Mouse (Mus musculus) kidney, embryonic 15.5 days (tissue): ENCODE data around the gene Ece2. TPM values are rescaled to one million over a fixed set of nuclear protein-coding genes. Genes with fewer than 3 reads are reported as not detected.

Experiments
- ATAC-seq: fragments of 200-750 bp; cut with Nextera tagmentation; replicated peaks from 2 replicates; pipeline ENCODE4 v1.8.0; 2017; ENCODE audit warnings: moderate TSS enrichment; ENCODE audit not compliant: low FRiP score
- H3K27ac ChIP-seq: fragments of 300-500 bp; sonication (generic); 2 replicates; pipeline ENCODE4 v1.5.1; 2015; ENCODE audit warnings: mild to moderate bottlenecking, inconsistent platforms
- H3K27me3 ChIP-seq: fragments of 300-500 bp; sonication (generic); 2 replicates; pipeline ENCODE4 v1.6.1; 2015; ENCODE audit warnings: inconsistent platforms
- H3K36me3 ChIP-seq: fragments of 300-500 bp; sonication (generic); 2 replicates; pipeline ENCODE4 v1.6.1; 2015; ENCODE audit warnings: inconsistent platforms
- H3K4me1 ChIP-seq: fragments of 300-500 bp; sonication (generic); 2 replicates; pipeline ENCODE4 v1.6.1; 2015; ENCODE audit warnings: inconsistent platforms
- H3K4me2 ChIP-seq: fragments of 300-500 bp; sonication (generic); 2 replicates; pipeline ENCODE4 v1.6.1; 2015; ENCODE audit warnings: moderate library complexity, mild to moderate bottlenecking, inconsistent platforms
- H3K4me3 ChIP-seq: fragments of 300-500 bp; sonication (generic); replicated peaks from 2 replicates; pipeline ENCODE4 v1.5.1; 2015; ENCODE audit warnings: mild to moderate bottlenecking, inconsistent platforms
- H3K9ac ChIP-seq: fragments of 300-500 bp; sonication (generic); 2 replicates; pipeline ENCODE4 v1.6.1; 2015; ENCODE audit warnings: mild to moderate bottlenecking, inconsistent platforms
- H3K9me3 ChIP-seq: fragments of 300-500 bp; sonication (generic); replicated peaks from 2 replicates; pipeline ENCODE4 v1.6.1; 2016; ENCODE audit warnings: inconsistent platforms
- WGBS: fragments of 180-500 bp; shearing (Covaris S2); methylation state at CpG from one replicate; pipeline ENCODE4 v1.1.7; 2015; ENCODE audit warnings: mixed read lengths; 5-methylcytosine and 5-hydroxymethylcytosine counted together
- polyA plus RNA-seq: library from polyadenylated mRNA; unstranded; fragments of >200 nt; fragmentation: Nextera tagmentation; extraction: Ambion mirVana; gene quantifications from 2 replicates; pipeline ENCODE4 v1.2.1, GENCODE M21; 2015

Ece2 gene
- polyA plus RNA-seq, 1 experiment from 2014 or later, result 4.0 TPM

- H3K27me3 ChIP-seq, result no peaks in the 10 kb centered on the region
- peak overlapping the region; percentile 76 for H3K9ac ChIP-seq
- WGBS, result under 1% methylated on average over 28 of the region's 28 CpGs
- peaks cover 28% of the 10 kb centered on the region for H3K4me1 ChIP-seq
- H3K4me2 ChIP-seq, result peak overlapping the region; percentile 89
- peak overlapping the region; percentile 90 for H3K27ac ChIP-seq
- no peaks in the 10 kb centered on the region for H3K9me3 ChIP-seq
- peaks cover 22% of the 10 kb centered on the region for H3K36me3 ChIP-seq
- peak; percentile 77 for ATAC-seq
- peak overlapping the region; percentile 76 for H3K4me3 ChIP-seq
Observed at GRCm38 (mm10) chr16:20610501-20611356, 18.9 kb upstream of the Ece2 start.

DNA sequence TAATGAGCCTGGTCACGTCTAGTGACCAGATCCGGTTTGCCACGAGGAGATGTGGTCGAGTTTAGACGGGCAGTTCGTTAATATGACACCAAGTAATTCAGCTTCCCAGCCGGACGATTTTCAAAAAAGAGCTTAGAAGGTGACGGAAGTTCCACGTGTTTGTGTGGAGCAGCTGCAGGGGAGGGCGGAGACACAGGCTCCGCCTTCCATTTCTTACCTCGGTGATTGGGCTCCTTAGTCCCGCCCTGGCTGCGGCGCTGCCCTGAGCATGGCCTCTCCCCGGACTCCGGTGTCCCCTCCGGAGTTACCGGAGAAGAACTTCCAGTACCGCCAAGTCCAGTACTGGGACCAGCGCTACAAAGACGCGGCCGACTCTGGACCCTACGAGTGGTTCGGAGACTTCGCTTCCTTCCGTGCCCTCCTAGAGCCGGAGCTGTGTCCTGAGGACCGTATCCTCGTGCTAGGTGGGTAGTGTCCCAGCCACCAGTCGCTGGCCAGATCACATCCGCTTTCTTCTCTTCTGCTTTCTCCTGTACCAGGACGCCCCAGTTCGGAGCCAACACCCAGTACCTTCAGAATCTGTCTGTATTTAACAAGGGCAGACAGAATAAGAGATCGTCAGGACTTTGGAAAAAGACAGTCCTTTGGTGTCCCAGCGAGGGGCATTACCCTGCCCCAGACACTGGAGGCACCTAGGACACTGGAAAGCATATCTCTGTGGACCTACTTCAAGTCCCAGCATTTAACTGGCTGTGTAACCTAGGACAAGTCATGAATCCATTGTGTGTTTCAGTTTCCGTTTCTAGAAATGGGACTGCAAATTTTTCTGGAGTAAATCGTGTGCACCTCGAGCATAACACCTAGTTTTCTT lies 18.0 kb upstream of the Ece2 start, which contains the start of the genes Eef1akmt4, Gm49333 and Alg3:
Gene Eef1akmt4, plus strand, starts transcription at position 237 of the 871 bp plus-strand sequence.
Gene Gm49333, plus strand, starts transcription at position 254 of the 871 bp plus-strand sequence.
Gene Alg3, minus strand, starts transcription at position 379 of the 871 bp plus-strand sequence.
- Histone ChIP-seq H3K27me3 (no peaks in the 10 kb centered on the region), H3K4me2 (peak within 1 kb of the TSS; percentile 89), H3K27ac (peak within 1 kb of the TSS; percentile 90), H3K4me3 (peak within 1 kb of the TSS; percentile 76), H3K9ac (peak within 1 kb of the TSS; percentile 76), H3K36me3 (peaks cover 14% of the 10 kb centered on the region), H3K4me1 (peaks cover 28% of the 10 kb centered on the region), H3K9me3 (no peaks in the 10 kb centered on the region)
- peak; percentile 98 for ATAC-seq
- 1% methylated on average over 41 of the region's 41 CpGs for WGBS

DNA sequence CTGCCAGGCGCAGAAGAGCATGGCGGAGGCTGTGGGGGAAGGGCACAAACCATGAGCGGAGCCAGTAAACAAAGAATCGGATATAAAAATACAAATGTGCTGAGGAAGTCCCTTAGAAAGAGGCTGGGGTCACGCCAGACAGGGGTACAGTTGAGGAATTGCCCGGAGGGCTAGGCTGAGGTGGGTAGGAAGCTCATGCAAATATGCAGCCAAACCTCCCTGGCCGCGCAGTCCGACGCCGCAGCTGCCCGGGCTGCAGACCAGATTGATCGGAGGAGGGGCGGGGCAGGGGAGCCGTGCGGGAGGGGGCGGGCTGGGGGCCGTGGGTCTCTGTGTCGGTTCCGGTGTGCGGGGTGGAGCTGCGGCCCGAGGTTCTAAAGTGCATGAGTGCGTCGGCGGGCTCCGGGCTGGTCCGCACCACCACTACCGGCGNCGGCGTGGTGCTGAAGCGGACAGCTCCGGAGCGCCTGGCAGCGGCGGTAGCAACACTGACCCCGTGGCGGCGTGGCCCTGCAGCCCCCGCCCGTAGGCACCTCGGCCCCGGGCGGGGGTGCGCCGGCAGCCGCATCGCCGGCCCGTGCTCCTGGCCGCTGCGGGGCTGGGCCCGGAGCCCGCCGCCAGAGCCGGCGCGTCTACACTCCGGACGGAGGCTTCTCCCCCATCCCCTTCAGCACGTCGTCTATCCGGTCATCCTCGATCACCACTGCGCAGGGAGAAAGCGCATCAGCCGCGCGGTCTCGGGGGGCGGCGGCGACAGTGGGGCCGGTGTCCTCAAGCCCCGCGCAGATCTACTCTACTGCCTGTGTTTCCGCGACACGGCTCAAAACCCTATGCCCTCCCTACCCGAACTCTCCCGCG lies 9.9 kb upstream of the Ece2 start:
- Histone ChIP-seq H3K4me2 (peak overlapping the region; percentile 98), H3K9ac (no peak overlapping the region), H3K4me1 (peaks cover 32% of the 10 kb centered on the region), H3K27ac (no peak overlapping the region), H3K4me3 (peak overlapping the region; percentile 71), H3K27me3 (peaks cover 39% of the 10 kb centered on the region), H3K36me3 (peaks cover 8% of the 10 kb centered on the region; the same call in 1 of the 2 replicates), H3K9me3 (no peaks in the 10 kb centered on the region)
- 2% methylated on average over 80 of the region's 83 CpGs for WGBS
- peak; percentile 52 for ATAC-seq

DNA sequence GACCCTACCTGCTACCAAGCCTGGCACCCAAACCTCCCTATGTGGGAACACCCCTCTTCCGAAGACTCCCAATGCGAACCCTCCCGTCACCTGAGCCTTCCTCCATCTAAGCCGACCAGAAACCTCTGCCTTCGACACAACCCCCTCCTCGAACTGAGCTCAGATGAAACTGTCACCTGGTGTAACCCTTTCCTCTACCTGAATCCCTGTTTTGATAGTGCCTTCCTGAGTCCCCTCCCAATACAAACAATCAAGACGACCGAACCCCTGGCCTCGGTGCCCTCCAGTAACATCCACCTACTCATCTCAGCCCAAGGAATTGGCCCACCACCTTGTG lies 9.3 kb upstream of the Ece2 start:
- Histone ChIP-seq H3K27ac (no peak overlapping the region), H3K9me3 (no peaks in the 10 kb centered on the region), H3K4me3 (peak overlapping the region; percentile 71), H3K27me3 (peaks cover 39% of the 10 kb centered on the region), H3K36me3 (peaks cover 8% of the 10 kb centered on the region; the same call in 1 of the 2 replicates), H3K9ac (no peak overlapping the region), H3K4me2 (peak overlapping the region; percentile 98), H3K4me1 (peaks cover 32% of the 10 kb centered on the region)
- WGBS, result 0% methylated on average over 9 of the region's 9 CpGs
- ATAC-seq, result no peak; the same call in 1 of the 2 replicates

DNA sequence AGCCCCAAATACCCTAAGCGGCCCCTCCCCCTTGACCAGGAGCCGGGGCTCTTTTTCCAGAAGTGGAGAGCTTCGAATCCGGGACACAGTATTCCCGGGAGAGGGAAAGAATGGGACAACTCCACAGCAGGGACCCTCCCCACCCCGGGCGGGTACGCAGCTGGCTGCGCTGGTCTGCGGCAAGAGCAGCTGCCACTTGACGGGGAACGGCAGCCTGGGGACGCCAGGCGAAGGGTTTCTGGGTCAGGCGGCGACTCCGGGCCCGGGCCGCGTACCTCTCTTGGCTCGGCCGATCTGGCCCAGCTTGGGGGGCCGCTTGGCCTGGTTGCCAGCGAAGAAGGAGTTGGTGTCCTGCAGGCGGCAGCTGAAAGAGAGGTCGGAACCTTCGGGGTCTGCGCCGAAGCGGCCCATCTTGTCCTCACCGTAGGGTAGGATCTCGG lies 8.9 kb upstream of the Ece2 start:
- no peaks in the 10 kb centered on the region for H3K9me3 ChIP-seq

DNA sequence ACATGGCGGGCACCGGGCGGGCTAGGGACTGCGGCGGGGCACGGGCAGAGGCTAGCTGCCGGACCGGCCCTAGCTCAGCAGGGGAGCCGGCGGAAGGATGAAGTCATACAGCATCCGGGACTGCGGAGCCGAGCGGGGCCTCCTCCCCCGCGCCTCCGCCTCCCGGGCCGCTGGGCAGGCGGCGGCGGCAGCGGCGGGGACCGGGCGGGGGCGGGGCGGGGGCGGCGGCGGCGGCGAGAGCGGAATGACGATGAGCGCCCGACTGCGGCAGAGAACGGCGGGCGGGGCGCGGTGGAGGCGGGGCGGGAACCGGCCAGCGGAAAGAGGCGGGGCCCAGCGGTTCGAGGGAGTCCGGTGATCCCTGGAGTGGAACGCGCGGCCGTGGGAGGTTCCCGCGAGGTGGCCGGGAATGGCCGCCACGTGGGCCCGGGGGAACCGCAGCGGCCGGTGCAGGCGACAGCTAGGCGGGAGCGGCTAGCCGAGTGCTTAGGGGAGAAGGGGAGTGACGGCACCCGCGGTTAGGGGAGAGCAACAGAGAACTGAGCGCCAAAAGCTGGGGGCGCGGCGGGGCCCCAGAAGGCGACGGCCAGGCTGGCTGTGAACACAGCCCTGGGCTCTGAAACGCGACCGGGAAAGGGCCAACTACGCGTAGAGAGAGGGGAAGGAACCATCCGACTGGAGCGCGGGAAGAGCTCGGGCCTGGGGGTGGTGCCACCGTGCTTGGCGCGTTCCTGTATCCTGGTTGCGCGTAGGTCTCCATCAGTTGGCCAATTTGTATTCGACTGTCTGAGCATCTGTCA lies 8.2 kb upstream of the Ece2 start, which contains the start of gene Camk2n2:
Gene Camk2n2, minus strand, starts transcription at position 97 of the 800 bp plus-strand sequence.
- H3K9me3 ChIP-seq, result no peaks in the 10 kb centered on the region

More for the DNA sequence above, 8.9 kb upstream of the Ece2 start:
- peak overlapping the region; percentile 63 for H3K9ac ChIP-seq
- H3K4me2 ChIP-seq, result peak overlapping the region; percentile 98
- peak overlapping the region; percentile 71 for H3K4me3 ChIP-seq
- H3K4me1 ChIP-seq, result peaks cover 32% of the 10 kb centered on the region
- H3K36me3 ChIP-seq, result peaks cover 8% of the 10 kb centered on the region; the same call in 1 of the 2 replicates
- peaks cover 39% of the 10 kb centered on the region for H3K27me3 ChIP-seq
- WGBS, result under 1% methylated on average over 32 of the region's 32 CpGs
- H3K27ac ChIP-seq, result no peak overlapping the region
- peak; percentile 26 for ATAC-seq

GRCm38 (mm10) chr16:20621991-20622685 lies 7.5 kb upstream of the Ece2 start:
- Histone ChIP-seq H3K36me3 (peaks cover 8% of the 10 kb centered on the region; the same call in 1 of the 2 replicates), H3K9ac (peak overlapping the region; percentile 63), H3K27me3 (peaks cover 44% of the 10 kb centered on the region), H3K4me2 (peak overlapping the region; percentile 98), H3K27ac (peak overlapping the region; percentile 56), H3K4me1 (peaks cover 32% of the 10 kb centered on the region), H3K9me3 (no peaks in the 10 kb centered on the region), H3K4me3 (peak overlapping the region; percentile 71)
- peak; percentile 20 for ATAC-seq
- under 1% methylated on average over 34 of the region's 37 CpGs for WGBS

More for the DNA sequence above, 8.2 kb upstream of the Ece2 start, which contains the start of gene Camk2n2:
- Histone ChIP-seq H3K36me3 (peaks cover 8% of the 10 kb centered on the region; the same call in 1 of the 2 replicates), H3K27ac (peak within 1 kb of the TSS; percentile 56), H3K4me3 (peak within 1 kb of the TSS; percentile 71), H3K27me3 (peaks cover 39% of the 10 kb centered on the region), H3K4me1 (peaks cover 32% of the 10 kb centered on the region), H3K4me2 (peak within 1 kb of the TSS; percentile 98), H3K9ac (peak within 1 kb of the TSS; percentile 63)
- WGBS, result under 1% methylated on average over 85 of the region's 92 CpGs
- peak; percentile 74 for ATAC-seq

GRCm38 (mm10) chr16:20623211-20623610 lies 6.4 kb upstream of the Ece2 start:
- peaks cover 8% of the 10 kb centered on the region; the same call in 1 of the 2 replicates for H3K36me3 ChIP-seq
- H3K9me3 ChIP-seq, result no peaks in the 10 kb centered on the region
- H3K4me1 ChIP-seq, result peaks cover 32% of the 10 kb centered on the region
- ATAC-seq, result no peak
- H3K27ac ChIP-seq, result no peak overlapping the region
- H3K9ac ChIP-seq, result no peak overlapping the region
- no peak overlapping the region for H3K4me3 ChIP-seq
- 66% methylated on average over 2 of the region's 2 CpGs for WGBS
- H3K4me2 ChIP-seq, result no peak overlapping the region
- H3K27me3 ChIP-seq, result peaks cover 47% of the 10 kb centered on the region

GRCm38 (mm10) chr16:20628871-20629391 lies 697 bp upstream of the Ece2 start:
- Histone ChIP-seq H3K4me1 (peaks cover 13% of the 10 kb centered on the region), H3K27ac (no peak overlapping the region), H3K9me3 (no peaks in the 10 kb centered on the region), H3K27me3 (peaks cover 31% of the 10 kb centered on the region), H3K9ac (no peak overlapping the region), H3K36me3 (no peaks in the 10 kb centered on the region), H3K4me3 (no peak overlapping the region), H3K4me2 (peak overlapping the region; percentile 89)
- 54% methylated on average over 11 of the region's 11 CpGs for WGBS
- ATAC-seq, result no peak

GRCm38 (mm10) chr16:20637410-20637809 lies 7.8 kb downstream of the Ece2 start:
- 82% methylated on average over 8 of the region's 8 CpGs for WGBS
- H3K27ac ChIP-seq, result no peak overlapping the region

More at GRCm38 (mm10) chr16:20637410-20637809, 7.8 kb downstream of the Ece2 start:
- Histone ChIP-seq H3K36me3 (no peaks in the 10 kb centered on the region), H3K9ac (no peak overlapping the region), H3K9me3 (no peaks in the 10 kb centered on the region), H3K4me3 (no peak overlapping the region), H3K4me2 (no peak overlapping the region), H3K4me1 (no peaks in the 10 kb centered on the region), H3K27me3 (no peaks in the 10 kb centered on the region)
- no peak for ATAC-seq
